Mouse (Mus musculus) CH12.LX (cell line): Measurements from ENCODE around the gene Tmem209.

Source experiments
- CHD2 ChIP-seq: IDR thresholded peaks from 2 replicates; pipeline ENCODE4 v1.6.1; 2011; ENCODE audit warnings: low read length, improper control_type of control experiment
- CTCF ChIP-seq, 2 experiments: IDR thresholded peaks in 1 of 2; conservative IDR thresholded peaks in 1 of 2; 2 replicates each; pipeline ENCODE4 v1.5.1; 2011 to 2012; ENCODE audit warnings: low read depth in 2 of 2, low read length in 2 of 2, improper control_type of control experiment in 1 of 2, inconsistent platforms in 1 of 2, mild to moderate bottlenecking in 1 of 2, moderate library complexity in 1 of 2
- POLR2A ChIP-seq: IDR thresholded peaks from 2 replicates; pipeline ENCODE4 v1.6.1; 2011; ENCODE audit warnings: low read depth, mild to moderate bottlenecking, improper control_type of control experiment, low read length
- POLR2AphosphoS2 ChIP-seq: IDR thresholded peaks from 2 replicates; pipeline ENCODE4 v1.6.1; 2011; ENCODE audit warnings: low read depth, low read length, improper control_type of control experiment
- UBTF ChIP-seq: IDR thresholded peaks from 2 replicates; pipeline ENCODE4 v1.6.1; 2012; ENCODE audit warnings: low read depth, mild to moderate bottlenecking, inconsistent platforms, low read length, improper control_type of control experiment, moderate library complexity

DNA sequence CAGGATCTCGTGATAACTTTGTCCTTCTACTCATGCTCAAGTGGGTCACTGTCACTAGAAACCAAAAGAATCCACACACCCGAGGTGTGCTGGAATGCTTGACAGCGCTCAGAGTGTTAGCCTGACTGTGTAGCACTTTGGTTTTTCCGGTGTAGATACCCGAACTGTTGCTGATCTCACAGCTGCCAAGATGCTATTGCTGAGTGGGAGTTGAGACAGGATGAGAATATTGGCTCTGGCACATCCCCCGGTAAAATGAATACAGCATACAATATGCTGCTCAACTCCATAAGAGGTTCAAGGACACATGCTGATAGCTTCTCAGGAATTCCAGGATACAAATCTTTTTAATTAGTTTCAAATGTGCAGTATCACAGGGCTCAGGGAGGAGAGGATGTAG, 19.2 kb upstream of the Tmem209 start:
- TF ChIP-seq UBTF (no peak), POLR2A (no peak), CHD2 (no peak), CTCF (conservative IDR thresholded peaks at IDR 0.05 in 1 of 2, IDR thresholded peaks at IDR 0.05 in 1 of 2; ENCODE audit: low read depth in 2 of 2, low read length in 2 of 2) (no peak), POLR2AphosphoS2 (no peak)
